Mouse (Mus musculus) layer of hippocampus, adult 11-12 months (tissue): ENCODE measurements around the gene Rpl13a.

Source experiments
- DNase-seq: peaks from one replicate; pipeline ENCODE4 v3.0.0; 2022; ENCODE audit warnings: low spot score

Gene Rpl13a

GRCm38 (mm10) chr7:45090251-45090977 lies 38.1 kb downstream of the Rpl13a start:
- no peak for DNase-seq

- no peak for DNase-seq
Observed at GRCm38 (mm10) chr7:45088597-45088996, 40.0 kb downstream of the Rpl13a start.

GRCm38 (mm10) chr7:45086084-45086483 lies 42.5 kb downstream of the Rpl13a start:
- no peak for DNase-seq

GRCm38 (mm10) chr7:45083300-45083890 lies 45.2 kb downstream of the Rpl13a start:
- no peak for DNase-seq

- peak; percentile 55 for DNase-seq
Observed at GRCm38 (mm10) chr7:45082401-45083299, 45.9 kb downstream of the Rpl13a start.

GRCm38 (mm10) chr7:45081016-45081415 lies 47.5 kb downstream of the Rpl13a start:
- DNase-seq, result no peak

- DNase-seq, result peak; percentile 94
Observed at GRCm38 (mm10) chr7:45079856-45080255, 48.7 kb downstream of the Rpl13a start.

GRCm38 (mm10) chr7:45078513-45078912 lies 50.0 kb downstream of the Rpl13a start:
- DNase-seq, result peak; percentile 64

GRCm38 (mm10) chr7:45077829-45078228 lies 50.7 kb downstream of the Rpl13a start:
- DNase-seq, result no peak

GRCm38 (mm10) chr7:45077322-45077721 lies 51.2 kb downstream of the Rpl13a start:
- no peak for DNase-seq

GRCm38 (mm10) chr7:45076501-45076900 lies 52.1 kb downstream of the Rpl13a start:
- no peak for DNase-seq
